ENCODE assay signal across 10 mouse cellular contexts in genomic region chr12:72236564-72237011, GRCm38 (mm10). TPM values are rescaled to one million over a fixed set of nuclear protein-coding genes. Genes with fewer than 3 reads are reported as not detected.
A peak's percentile ranks its signal among the peaks of the same experiment; 100 is the strongest.
DNase-seq lines count a peak whose midpoint lies in the region; ATAC-seq lines count a peak whose summit lies in the region.
"Had no signal": no experiment of that assay in that cellular context is flagged by ENCODE, and none has a peak within 500 bp of the region (broad histone marks: within the 10 kb centered on the region; RNA-seq: fewer than 3 reads in every experiment).

No protein-coding gene starts in this region.

- H3K27ac ChIP-seq in embryonic facial prominence, embryonic 12.5 days = 0 out of 2 replicates have a peak overlapping the region, but pooled peaks have one; percentile 11
- no peak overlapping the region for H3K27ac ChIP-seq in liver, embryonic 13.5 days

- H3K4me2 ChIP-seq in embryonic facial prominence, embryonic 12.5 days (replicated peaks) = peak overlapping the region; percentile 81
- H3K4me2 ChIP-seq in liver, embryonic 13.5 days = peak overlapping the region; percentile 62

- DNase-seq in thymus, postnatal 25 days = peak; percentile 1
- DNase-seq in thymus, adult 18-20 months = no peak
- peak; percentile 22 for DNase-seq in heart, adult 8-10 months (ENCODE audit: low spot score)
- DNase-seq in kidney, postnatal 25 days = peak; percentile 3 to 47
- no peak for DNase-seq in liver, embryonic 13.5 days
- peak; percentile 29 for DNase-seq in ovary, adult 18-20 months (ENCODE audit: low spot score)

- no peaks in the 10 kb centered on the region for H3K9me3 ChIP-seq in embryonic facial prominence, embryonic 12.5 days
- no peaks in the 10 kb centered on the region for H3K9me3 ChIP-seq in liver, embryonic 13.5 days (replicated peaks)
- H3K9me3 ChIP-seq: G1E had no signal

- no peaks in the 10 kb centered on the region for H3K36me3 ChIP-seq in embryonic facial prominence, embryonic 12.5 days
- no peaks in the 10 kb centered on the region for H3K36me3 ChIP-seq in liver, embryonic 13.5 days
- H3K36me3 ChIP-seq: G1E had no signal

- peak overlapping the region; percentile 47 for H3K4me3 ChIP-seq in embryonic facial prominence, embryonic 12.5 days
- peak overlapping the region; percentile 43 for H3K4me3 ChIP-seq in liver, embryonic 13.5 days (replicated peaks)

- peaks cover 27% of the 10 kb centered on the region for H3K27me3 ChIP-seq in embryonic facial prominence, embryonic 12.5 days
- H3K27me3 ChIP-seq in liver, embryonic 13.5 days = peaks cover 36% of the 10 kb centered on the region

- peak overlapping the region; percentile 28 for H3K9ac ChIP-seq in embryonic facial prominence, embryonic 12.5 days
- H3K9ac ChIP-seq in liver, embryonic 13.5 days = no peak overlapping the region

- 0 out of 2 replicates have a peak, but pooled peaks cover 2% of the 10 kb centered on the region for H3K4me1 ChIP-seq in embryonic facial prominence, embryonic 12.5 days
- H3K4me1 ChIP-seq in liver, embryonic 13.5 days (replicated peaks) = no peaks in the 10 kb centered on the region

- 0% methylated on average over 56 of the region's 56 CpGs for WGBS in embryonic facial prominence, embryonic 12.5 days
- WGBS in liver, embryonic 13.5 days (ENCODE audit: insufficient replicate concordance) = under 1% methylated on average over 56 of the region's 56 CpGs

- ATAC-seq in embryonic facial prominence, embryonic 12.5 days (ENCODE audit: insufficient number of reproducible peaks, insufficient read depth, low FRiP score, low TSS enrichment) = peak; percentile 92
- 0 out of 2 replicates have a peak, but pooled peaks have one; percentile 29 for ATAC-seq in liver, embryonic 13.5 days (ENCODE audit: low read depth)
- ATAC-seq in activated CD4-positive, CD25-positive, alpha-beta regulatory T cell, adult 4 months = no peak

RNA-seq across cellular contexts. Expression of gene Ccdc175, which starts 51.8 kb away (rescaled TPM):
- polyA plus RNA-seq in embryonic facial prominence, embryonic 12.5 days (2016; fragmentation: Nextera tagmentation; extraction: Ambion mirVana) = not detected in 2 replicates
- total RNA-seq in heart, adult 8-10 months (2022) = not detected
- polyA plus RNA-seq in liver, embryonic 13.5 days (2015; fragmentation: Nextera tagmentation; extraction: Ambion mirVana) = not detected in 2 replicates
- polyA plus RNA-seq in activated CD4-positive, CD25-positive, alpha-beta regulatory T cell, adult 4 months (2017; shearing (Covaris generic)) = not detected
- total RNA-seq: G1E; neutrophil, adult 5-6 weeks had no signal
- polyA plus RNA-seq: G1E had no signal

Comparison
In these comparisons a context has a peak if more than half of its experiments do, and no peak if none do; other contexts are left out.
1. DNase-seq: peak in thymus, postnatal 25 days (single experiment), heart, adult 8-10 months (single experiment), kidney, postnatal 25 days (2 of 2) and ovary, adult 18-20 months (single experiment); none in thymus, adult 18-20 months (0 of 2) and liver, embryonic 13.5 days (single experiment).